8 mouse cellular contexts compared by ENCODE assay signal in genomic region chr5:76079204-76080025, GRCm38 (mm10).
A peak's percentile ranks its signal among the peaks of the same experiment; 100 is the strongest.
DNase-seq lines count a peak whose midpoint lies in the region; ATAC-seq lines count a peak whose summit lies in the region.

No protein-coding gene starts in this region.

- peak overlapping the region; percentile 71 to 72 for H3K27ac ChIP-seq in heart, embryonic 14.5 days (replicated peaks in 1 of 2; ENCODE audit: control insufficient read depth in 1 of 2, insufficient read depth in 1 of 2, low read depth in 2 of 2, low read length in 2 of 2)
- peak overlapping the region; percentile 58 for H3K27ac ChIP-seq in midbrain, embryonic 13.5 days

- H3K27me3 ChIP-seq in heart, embryonic 14.5 days (ENCODE audit: control insufficient read depth, insufficient read depth, low read length) = no peaks in the 10 kb centered on the region
- no peaks in the 10 kb centered on the region for H3K27me3 ChIP-seq in midbrain, embryonic 13.5 days

- H3K9ac ChIP-seq in heart, embryonic 14.5 days (ENCODE audit: low read length) = no peak overlapping the region
- no peak overlapping the region for H3K9ac ChIP-seq in midbrain, embryonic 13.5 days (replicated peaks)

- H3K4me1 ChIP-seq in heart, embryonic 14.5 days (ENCODE audit: control insufficient read depth in 2 of 2, insufficient read depth in 2 of 2, low read length in 2 of 2) = peaks cover 0 to 2% of the 10 kb centered on the region in 2 experiments; a peak in 1 of 4 replicates
- H3K4me1 ChIP-seq in midbrain, embryonic 13.5 days (replicated peaks) = peaks cover 12% of the 10 kb centered on the region

- no peak overlapping the region for H3K4me3 ChIP-seq in heart, embryonic 14.5 days (ENCODE audit: control insufficient read depth in 1 of 2, insufficient read depth in 1 of 2, low read depth in 1 of 2, low read length in 2 of 2)
- H3K4me3 ChIP-seq in midbrain, embryonic 13.5 days (replicated peaks) = no peak overlapping the region

- H3K36me3 ChIP-seq in heart, embryonic 14.5 days (ENCODE audit: control insufficient read depth, insufficient read depth, low read length) = no peaks in the 10 kb centered on the region
- H3K36me3 ChIP-seq in midbrain, embryonic 13.5 days = no peaks in the 10 kb centered on the region

- peak; percentile 49 for DNase-seq in embryo, embryonic 10 days (ENCODE audit: low spot score)
- no peak for DNase-seq in embryo, embryonic 9.5 days (ENCODE audit: extremely low spot score)
- peak; percentile 35 to 61 for DNase-seq in kidney, postnatal 4 days
- DNase-seq in T-cell, adult 2 months (ENCODE audit: low spot score) = no peak
- no peak for DNase-seq in thymus, postnatal 0 days (ENCODE audit: low spot score)
- no peak for DNase-seq in left cerebral cortex, postnatal 14 days (ENCODE audit: low spot score in 2 of 2)

- 58% methylated on average over 11 of the region's 11 CpGs for WGBS in heart, embryonic 14.5 days
- 51% methylated on average over 11 of the region's 11 CpGs for WGBS in midbrain, embryonic 13.5 days

- no peaks in the 10 kb centered on the region for H3K9me3 ChIP-seq in heart, embryonic 14.5 days (ENCODE audit: control insufficient read depth, low read length)
- no peaks in the 10 kb centered on the region for H3K9me3 ChIP-seq in midbrain, embryonic 13.5 days

- ATAC-seq in heart, embryonic 14.5 days (ENCODE audit: insufficient number of reproducible peaks, insufficient read depth, low FRiP score, low read depth) = peak; percentile 75
- ATAC-seq in midbrain, embryonic 13.5 days = peak; percentile 62; the same call in 1 of the 2 replicates

- no peak overlapping the region for H3K4me2 ChIP-seq in heart, embryonic 14.5 days (ENCODE audit: low read length)
- H3K4me2 ChIP-seq in midbrain, embryonic 13.5 days (replicated peaks) = no peak overlapping the region

- intact Hi-C loops in left cerebral cortex, postnatal 14 days (cut with DNase I) = no loop called here

Comparison
In these comparisons a context has a peak if more than half of its experiments do, and no peak if none do; other contexts are left out.
1. DNase-seq: peak in embryo, embryonic 10 days (single experiment) and kidney, postnatal 4 days (2 of 2); none in embryo, embryonic 9.5 days (single experiment), T-cell, adult 2 months (single experiment), thymus, postnatal 0 days (single experiment) and left cerebral cortex, postnatal 14 days (0 of 2).